Mouse (Mus musculus) lung, adult 2 months (tissue): ENCODE results near the gene Pgs1.

Experiments used
- CTCF ChIP-seq: fragments of 200-500 bp; IDR thresholded peaks from 2 replicates; pipeline ENCODE4 v1.5.1; 2011; ENCODE audit warnings: mild to moderate bottlenecking, low read length, control low read depth; ENCODE audit not compliant: insufficient read depth
- POLR2A ChIP-seq: fragments of 200-500 bp; IDR thresholded peaks from 2 replicates; pipeline ENCODE4 v1.6.1; 2011; ENCODE audit warnings: low read depth, mild to moderate bottlenecking, control low read depth, low read length, borderline replicate concordance; ENCODE audit errors: extremely low read depth

- TF ChIP-seq POLR2A: no peak
- TF ChIP-seq CTCF: peak; percentile 78
Measured at GRCm38 (mm10) chr11:117969945-117970872, 15.9 kb upstream of the Pgs1 start, which contains the start of gene Socs3.
